Mouse (Mus musculus): ENCODE measurements at regions not wholly inside any gene's neighbourhood (a gene's known extent, or its start where the extent isn't known, plus 50 kb on each side); places are given as distances from the start of the nearest gene placed in this dataset.

GRCm38 (mm10) chr13:69939791-69940190, 137.6 kb downstream of the Med10 start:
- TF ChIP-seq POLR2A (IDR thresholded peaks at IDR 0.05; ENCODE audit: low read depth, low read length) (no peak), CTCF (IDR thresholded peaks at IDR 0.05; ENCODE audit: extremely low read depth, insufficient read length, insufficient replicate concordance, low read depth, low read length) (no peak)

Measured in small intestine, adult 2 months (tissue).